In genomic region chr15:59190511-59190910, GRCm38 (mm10) we compare ENCODE assay signal across 19 mouse cellular contexts.
"Had no signal": no experiment of that assay in that cellular context is flagged by ENCODE, and none has a peak within 500 bp of the region (broad histone marks: within the 10 kb centered on the region; RNA-seq: fewer than 3 reads in every experiment).

No protein-coding gene starts in this region.

- H3K4me3 ChIP-seq: left cerebral cortex, adult 2 months; liver, embryonic 13.5 days; neural tube, embryonic 12.5 days; neural tube, embryonic 15.5 days had no signal

- H3K4me1 ChIP-seq: liver, embryonic 13.5 days had no signal

- H3K27ac ChIP-seq: kidney, postnatal 0 days; left cerebral cortex, adult 2 months; liver, embryonic 13.5 days; neural tube, embryonic 12.5 days; neural tube, embryonic 15.5 days; stomach, postnatal 0 days had no signal

- H3K27me3 ChIP-seq: liver, embryonic 13.5 days; neural tube, embryonic 12.5 days; neural tube, embryonic 15.5 days had no signal

- H3K4me2 ChIP-seq: liver, embryonic 13.5 days; lung, embryonic 14.5 days; midbrain, embryonic 11.5 days; neural tube, embryonic 12.5 days; neural tube, embryonic 15.5 days had no signal

- DNase-seq: kidney, adult 8-10 months; kidney, postnatal 25 days; layer of hippocampus, postnatal 36 days; liver, embryonic 13.5 days; lung, embryonic 14.5 days; lung, postnatal 4 days; midbrain, embryonic 14.5 days; right cerebral cortex, adult 18-20 months; right cerebral cortex, postnatal 14 days; right cerebral cortex, postnatal 4 days; thymus, adult 2 months; thymus, postnatal 14 days; thymus, postnatal 4 days had no signal

- H3K9me3 ChIP-seq: liver, embryonic 13.5 days; neural tube, embryonic 12.5 days; neural tube, embryonic 15.5 days had no signal

- H3K9ac ChIP-seq: liver, embryonic 13.5 days; lung, embryonic 14.5 days; neural tube, embryonic 12.5 days; neural tube, embryonic 15.5 days had no signal

- H3K36me3 ChIP-seq: liver, embryonic 13.5 days; neural tube, embryonic 12.5 days; neural tube, embryonic 15.5 days had no signal
